Mouse (Mus musculus) limb, embryonic 13.5 days (tissue): ENCODE data around the gene Gtdc1. TPM values are rescaled to one million over a fixed set of nuclear protein-coding genes. Genes with fewer than 3 reads are reported as not detected.

Experiments used
- ATAC-seq: fragments of 200-750 bp; cut with Nextera tagmentation; 2 replicates; pipeline ENCODE4 v1.8.0; 2017; ENCODE audit warnings: low read depth, moderate number of reproducible peaks, moderate TSS enrichment; ENCODE audit not compliant: low FRiP score
- H3K27ac ChIP-seq: fragments of 300-500 bp; sonication (generic); 2 replicates; pipeline ENCODE4 v1.5.1; 2015; ENCODE audit warnings: inconsistent platforms, mild to moderate bottlenecking, moderate library complexity
- H3K27me3 ChIP-seq: fragments of 300-500 bp; sonication (generic); 2 replicates; pipeline ENCODE4 v1.6.1; 2015; ENCODE audit warnings: mild to moderate bottlenecking, inconsistent platforms
- H3K36me3 ChIP-seq: fragments of 300-500 bp; sonication (generic); 2 replicates; pipeline ENCODE4 v1.6.1; 2015; ENCODE audit warnings: inconsistent platforms, mild to moderate bottlenecking, moderate library complexity
- H3K4me1 ChIP-seq: fragments of 300-500 bp; sonication (generic); 2 replicates; pipeline ENCODE4 v1.6.1; 2015; ENCODE audit warnings: inconsistent platforms
- H3K4me2 ChIP-seq: fragments of 300-500 bp; sonication (generic); replicated peaks from 2 replicates; pipeline ENCODE4 v1.6.1; 2015; ENCODE audit warnings: inconsistent platforms, mild to moderate bottlenecking, moderate library complexity
- H3K4me3 ChIP-seq: fragments of 300-500 bp; sonication (generic); 2 replicates; pipeline ENCODE4 v1.5.1; 2015; ENCODE audit warnings: moderate library complexity, mild to moderate bottlenecking, inconsistent platforms
- H3K9ac ChIP-seq: fragments of 300-500 bp; sonication (generic); 2 replicates; pipeline ENCODE4 v1.6.1; 2015; ENCODE audit warnings: mild to moderate bottlenecking, inconsistent platforms
- H3K9me3 ChIP-seq: fragments of 300-500 bp; sonication (generic); 2 replicates; pipeline ENCODE4 v1.6.1; 2016; ENCODE audit warnings: inconsistent platforms
- WGBS: fragments of 180-500 bp; shearing (Covaris S2); methylation state at CpG from one replicate; pipeline ENCODE4 v1.1.7; 2015; 5-methylcytosine and 5-hydroxymethylcytosine counted together
- polyA plus RNA-seq: library from polyadenylated mRNA; unstranded; fragments of >200 nt; fragmentation: Nextera tagmentation; extraction: Ambion mirVana; gene quantifications from 2 replicates; pipeline ENCODE4 v1.2.1, GENCODE M21; 2015

Gene Gtdc1
- polyA plus RNA-seq: 18.2 and 18.4 TPM in 2 replicates

- H3K4me2 ChIP-seq: peak within 1 kb of the TSS; percentile 74
- peak within 1 kb of the TSS; percentile 94 for H3K27ac ChIP-seq
- WGBS: 0% methylated on average over 24 of the region's 27 CpGs
- H3K4me3 ChIP-seq: peak within 1 kb of the TSS; percentile 72
- ATAC-seq: no peak
- peak within 1 kb of the TSS; percentile 89 for H3K9ac ChIP-seq
- peaks cover 8% of the 10 kb centered on the region; the same call in 1 of the 2 replicates for H3K4me1 ChIP-seq
- H3K36me3 ChIP-seq: no peaks in the 10 kb centered on the region
- no peaks in the 10 kb centered on the region for H3K27me3 ChIP-seq
- H3K9me3 ChIP-seq: no peaks in the 10 kb centered on the region
Measured at GRCm38 (mm10) chr2:44927482-44927811, at the start of gene Gtdc1. Gene Gtdc1 (minus strand): TSS chr2:44927657.

DNA sequence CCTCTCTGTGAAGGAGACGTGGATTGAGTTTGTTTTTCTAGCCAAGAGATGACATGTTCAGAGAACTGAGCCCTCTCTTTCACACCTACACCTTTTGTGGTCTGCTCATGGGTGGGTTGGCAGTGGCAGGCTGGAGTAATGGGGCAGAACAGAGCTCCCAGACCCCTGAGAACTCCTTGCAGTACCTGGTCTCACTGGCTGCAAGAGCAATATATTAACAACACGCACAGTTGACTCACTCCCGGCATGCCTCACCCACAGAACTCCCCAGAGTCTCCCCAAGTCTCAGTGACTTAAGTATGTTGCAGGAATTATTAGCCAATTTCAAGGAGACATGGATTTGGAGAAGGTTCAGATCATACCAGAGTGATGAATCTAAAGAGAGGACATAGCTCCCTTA is 49.6 kb upstream of the Gtdc1 start:
- Histone ChIP-seq H3K9ac (no peak overlapping the region), H3K27me3 (peaks cover 20% of the 10 kb centered on the region), H3K4me1 (peaks cover 16% of the 10 kb centered on the region), H3K9me3 (no peaks in the 10 kb centered on the region), H3K36me3 (no peaks in the 10 kb centered on the region), H3K4me3 (no peak overlapping the region), H3K4me2 (no peak overlapping the region), H3K27ac (no peak overlapping the region)
- ATAC-seq: no peak
- WGBS: 48% methylated on average over 3 of the region's 3 CpGs

DNA sequence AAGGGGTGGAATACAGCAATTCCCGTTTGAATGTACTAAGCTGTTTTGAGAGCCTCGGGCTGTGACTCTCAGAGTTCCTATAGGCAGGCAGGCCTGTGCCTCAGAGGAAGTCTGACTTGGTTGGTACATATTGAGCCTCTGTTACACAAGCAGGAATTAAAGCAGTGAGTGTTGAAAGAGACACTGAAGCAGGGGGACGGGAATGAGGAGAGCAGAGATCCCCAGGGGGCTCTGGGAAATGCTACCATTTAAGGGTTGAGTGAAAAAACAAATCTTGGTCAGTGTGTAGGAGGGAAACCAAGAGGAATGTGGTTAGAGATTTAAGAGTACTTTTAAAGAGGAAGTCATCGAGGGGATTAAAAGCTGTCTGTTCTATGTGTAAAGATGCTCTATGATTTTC is 49.0 kb upstream of the Gtdc1 start:
- H3K27ac ChIP-seq: no peak overlapping the region
- H3K4me2 ChIP-seq: no peak overlapping the region
- ATAC-seq: no peak
- peaks cover 20% of the 10 kb centered on the region for H3K27me3 ChIP-seq
- H3K9ac ChIP-seq: no peak overlapping the region
- 38% methylated on average over 4 of the region's 4 CpGs for WGBS
- H3K36me3 ChIP-seq: no peaks in the 10 kb centered on the region
- no peak overlapping the region for H3K4me3 ChIP-seq
- no peaks in the 10 kb centered on the region for H3K9me3 ChIP-seq
- H3K4me1 ChIP-seq: peaks cover 16% of the 10 kb centered on the region

- WGBS: 87% methylated on average over 6 of the region's 6 CpGs
- H3K36me3 ChIP-seq: no peaks in the 10 kb centered on the region
- no peak overlapping the region for H3K4me3 ChIP-seq
- H3K9me3 ChIP-seq: no peaks in the 10 kb centered on the region
- H3K4me1 ChIP-seq: peaks cover 5% of the 10 kb centered on the region; the same call in 1 of the 2 replicates
- H3K4me2 ChIP-seq: no peak overlapping the region
- H3K27me3 ChIP-seq: peaks cover 10% of the 10 kb centered on the region; the same call in 1 of the 2 replicates
- no peak overlapping the region for H3K9ac ChIP-seq
- no peak overlapping the region for H3K27ac ChIP-seq
- ATAC-seq: no peak
Measured at GRCm38 (mm10) chr2:44973828-44974227, 46.4 kb upstream of the Gtdc1 start.

DNA sequence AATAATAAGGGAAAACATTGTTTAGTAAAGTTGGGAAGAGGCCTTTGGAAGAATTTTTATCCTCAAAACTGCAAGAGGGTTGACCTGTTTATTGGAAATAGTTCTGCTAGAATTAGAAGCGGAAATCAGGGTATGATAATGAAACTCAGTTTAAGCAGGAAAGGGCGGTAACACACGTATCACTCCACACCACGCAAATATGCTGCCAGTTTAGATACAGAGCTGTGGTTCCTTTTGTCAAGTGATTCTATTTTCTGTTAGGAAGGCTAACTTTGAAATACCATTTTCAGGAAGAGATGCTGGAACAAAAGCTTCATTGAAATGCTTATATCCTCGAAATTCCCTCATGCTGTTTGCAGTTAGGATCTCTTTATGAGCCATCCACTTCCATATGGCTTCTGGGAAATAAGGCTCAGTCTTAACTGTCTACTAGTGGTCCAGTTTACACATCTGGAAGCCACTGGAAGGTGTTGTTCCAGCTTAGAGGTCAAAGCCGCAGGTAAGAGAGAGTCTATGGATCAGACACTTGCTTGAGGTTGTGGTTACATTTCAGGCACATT is 42.7 kb upstream of the Gtdc1 start:
- WGBS: 92% methylated on average over 6 of the region's 6 CpGs
- Histone ChIP-seq H3K4me3 (no peak overlapping the region), H3K9ac (no peak overlapping the region), H3K4me1 (no peaks in the 10 kb centered on the region), H3K27ac (no peak overlapping the region), H3K36me3 (no peaks in the 10 kb centered on the region), H3K9me3 (no peaks in the 10 kb centered on the region), H3K4me2 (no peak overlapping the region), H3K27me3 (no peaks in the 10 kb centered on the region)
- no peak for ATAC-seq

DNA sequence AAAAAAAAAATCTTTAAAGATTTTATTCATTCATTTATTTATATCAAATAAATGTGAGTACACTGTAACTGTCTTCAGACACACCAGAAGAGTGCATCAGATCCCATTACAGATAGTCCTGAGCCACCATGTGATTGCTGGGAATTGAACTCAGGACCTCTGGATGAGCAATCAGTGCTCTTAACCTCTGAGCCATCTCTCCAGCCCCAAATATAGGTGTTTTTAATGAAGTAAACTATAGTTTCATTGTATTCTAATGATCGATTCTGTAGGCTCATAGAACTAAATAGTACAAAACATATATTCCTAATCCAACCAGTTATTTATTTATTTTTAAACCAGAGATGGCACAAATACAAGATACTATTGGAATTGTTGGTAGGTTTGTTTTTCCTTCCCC is 42.2 kb upstream of the Gtdc1 start:
- Histone ChIP-seq H3K9me3 (no peaks in the 10 kb centered on the region), H3K27ac (no peak overlapping the region)
- no peak for ATAC-seq

DNA sequence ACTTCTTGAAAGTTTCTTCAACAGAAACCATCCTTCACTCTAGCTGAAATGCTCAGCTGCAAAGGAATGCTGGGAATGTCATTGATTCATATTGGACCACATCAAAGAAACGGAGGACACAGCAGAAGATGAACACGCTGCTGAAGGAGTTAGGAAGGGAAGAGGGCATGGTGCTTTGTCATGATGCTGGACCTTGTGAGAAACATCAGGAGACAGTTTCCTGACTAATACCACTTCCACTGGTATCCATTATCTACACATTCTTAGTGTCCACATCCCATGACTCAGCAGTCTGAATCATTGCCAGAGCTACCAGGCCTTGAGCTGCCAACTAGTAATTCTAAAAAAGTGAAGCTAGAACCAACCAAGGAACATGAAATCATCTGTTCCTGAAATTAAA is 41.8 kb upstream of the Gtdc1 start:
- no peaks in the 10 kb centered on the region for H3K27me3 ChIP-seq
- ATAC-seq: no peak
- H3K4me1 ChIP-seq: no peaks in the 10 kb centered on the region
- H3K9ac ChIP-seq: no peak overlapping the region
- H3K4me3 ChIP-seq: no peak overlapping the region
- H3K36me3 ChIP-seq: no peaks in the 10 kb centered on the region
- no peak overlapping the region for H3K4me2 ChIP-seq
- no peaks in the 10 kb centered on the region for H3K9me3 ChIP-seq
- H3K27ac ChIP-seq: no peak overlapping the region
- 84% methylated on average over 2 of the region's 2 CpGs for WGBS

More for the DNA sequence above, 42.2 kb upstream of the Gtdc1 start:
- H3K9ac ChIP-seq: no peak overlapping the region
- WGBS: 94% methylated on average over 1 of the region's 1 CpGs
- no peak overlapping the region for H3K4me2 ChIP-seq
- no peak overlapping the region for H3K4me3 ChIP-seq
- no peaks in the 10 kb centered on the region for H3K27me3 ChIP-seq
- no peaks in the 10 kb centered on the region for H3K4me1 ChIP-seq
- H3K36me3 ChIP-seq: no peaks in the 10 kb centered on the region

GRCm38 (mm10) chr2:44965834-44966555 is 38.5 kb upstream of the Gtdc1 start:
- ATAC-seq: no peak
- Histone ChIP-seq H3K9ac (no peak overlapping the region), H3K27ac (no peak overlapping the region), H3K4me1 (no peaks in the 10 kb centered on the region), H3K4me3 (no peak overlapping the region), H3K27me3 (no peaks in the 10 kb centered on the region), H3K9me3 (no peaks in the 10 kb centered on the region), H3K36me3 (no peaks in the 10 kb centered on the region), H3K4me2 (no peak overlapping the region)
- WGBS: 91% methylated on average over 2 of the region's 2 CpGs

- Histone ChIP-seq H3K27me3 (no peaks in the 10 kb centered on the region), H3K4me1 (no peaks in the 10 kb centered on the region), H3K27ac (no peak overlapping the region), H3K9ac (no peak overlapping the region), H3K36me3 (no peaks in the 10 kb centered on the region), H3K9me3 (no peaks in the 10 kb centered on the region), H3K4me2 (no peak overlapping the region), H3K4me3 (no peak overlapping the region)
- WGBS: 86% methylated on average over 5 of the region's 5 CpGs
- no peak for ATAC-seq
Measured at GRCm38 (mm10) chr2:44962620-44963019, 35.2 kb upstream of the Gtdc1 start.

DNA sequence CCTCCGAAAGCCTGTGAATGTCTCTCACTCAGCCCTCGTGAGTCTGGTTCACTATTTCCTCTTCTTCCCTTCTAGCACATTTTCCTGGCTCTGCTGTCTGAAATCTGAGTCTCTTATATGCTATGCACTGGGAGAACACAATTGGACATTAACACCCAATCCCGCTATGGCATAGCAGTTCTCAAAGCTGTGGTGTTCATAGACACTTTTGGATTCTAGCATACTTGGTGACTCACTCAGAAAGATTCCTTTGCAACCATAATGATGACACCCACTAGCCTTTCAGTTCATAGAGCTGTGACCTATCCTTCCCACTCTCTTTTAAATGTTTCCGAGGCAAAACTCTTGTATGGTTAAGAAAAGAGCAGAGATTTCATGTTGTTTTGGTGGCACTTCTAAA is 33.7 kb upstream of the Gtdc1 start:
- H3K27me3 ChIP-seq: no peaks in the 10 kb centered on the region
- H3K9me3 ChIP-seq: no peaks in the 10 kb centered on the region
- H3K4me1 ChIP-seq: no peaks in the 10 kb centered on the region
- no peak overlapping the region for H3K4me2 ChIP-seq
- no peak overlapping the region for H3K4me3 ChIP-seq
- 87% methylated on average over 4 of the region's 4 CpGs for WGBS
- no peak for ATAC-seq
- no peak overlapping the region for H3K9ac ChIP-seq
- no peaks in the 10 kb centered on the region for H3K36me3 ChIP-seq
- no peak overlapping the region for H3K27ac ChIP-seq

DNA sequence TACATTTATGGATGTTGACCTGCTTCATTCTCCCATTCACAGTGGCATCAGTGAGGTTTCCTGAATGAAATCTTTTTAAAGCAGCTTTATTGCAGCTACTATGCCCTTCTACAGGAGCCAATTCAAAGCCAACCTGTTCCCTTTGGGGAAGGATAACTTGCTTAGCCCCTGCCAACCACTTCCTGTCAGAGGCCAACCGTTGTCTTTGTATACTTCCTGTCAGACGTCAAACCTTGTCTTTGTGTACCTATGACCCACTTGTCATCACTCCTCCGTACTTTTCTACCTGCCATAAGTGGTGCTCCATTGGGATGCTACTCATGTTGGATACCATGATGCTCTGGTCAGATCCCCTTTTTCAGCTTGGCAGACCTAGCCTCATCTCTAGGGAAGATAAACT is 33.1 kb upstream of the Gtdc1 start:
- H3K27me3 ChIP-seq: no peaks in the 10 kb centered on the region
- H3K4me3 ChIP-seq: no peak overlapping the region
- no peaks in the 10 kb centered on the region for H3K9me3 ChIP-seq
- no peak for ATAC-seq
- H3K4me2 ChIP-seq: no peak overlapping the region
- H3K4me1 ChIP-seq: no peaks in the 10 kb centered on the region
- H3K27ac ChIP-seq: no peak overlapping the region
- WGBS: 83% methylated on average over 3 of the region's 3 CpGs
- no peak overlapping the region for H3K9ac ChIP-seq
- no peaks in the 10 kb centered on the region for H3K36me3 ChIP-seq

DNA sequence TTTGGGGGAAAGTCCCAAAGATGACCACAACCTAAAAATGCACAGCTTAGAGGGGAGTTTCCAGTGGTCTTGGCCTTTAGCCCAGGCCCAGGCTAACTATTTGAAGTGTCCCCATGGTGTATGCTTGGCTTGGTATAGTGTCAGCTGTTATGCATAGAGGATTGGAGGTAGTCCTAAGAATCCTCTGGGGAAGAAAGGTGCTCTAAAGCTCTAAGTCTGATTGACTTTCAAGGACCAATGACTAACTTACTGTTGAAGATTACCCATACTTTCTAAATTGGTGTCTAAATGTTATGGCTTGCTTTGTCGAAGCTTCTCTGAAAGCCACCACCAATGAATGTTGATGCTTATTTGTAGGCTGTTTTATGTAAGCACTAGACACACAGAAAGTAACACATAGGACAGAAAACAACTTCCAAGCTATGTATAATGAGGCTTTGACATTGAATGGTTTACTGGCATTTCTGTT is 29.9 kb upstream of the Gtdc1 start:
- Histone ChIP-seq H3K4me3 (no peak overlapping the region), H3K27ac (no peak overlapping the region), H3K4me1 (peaks cover 9% of the 10 kb centered on the region; the same call in 1 of the 2 replicates), H3K4me2 (no peak overlapping the region), H3K36me3 (no peaks in the 10 kb centered on the region), H3K9ac (no peak overlapping the region), H3K27me3 (no peaks in the 10 kb centered on the region), H3K9me3 (no peaks in the 10 kb centered on the region)
- ATAC-seq: no peak
- WGBS: 89% methylated on average over 1 of the region's 1 CpGs

GRCm38 (mm10) chr2:44956232-44956631 is 28.8 kb upstream of the Gtdc1 start:
- WGBS: 62% methylated on average over 3 of the region's 3 CpGs
- H3K4me2 ChIP-seq: no peak overlapping the region
- ATAC-seq: no peak
- peaks cover 12% of the 10 kb centered on the region; the same call in 1 of the 2 replicates for H3K4me1 ChIP-seq
- no peaks in the 10 kb centered on the region for H3K9me3 ChIP-seq
- H3K27ac ChIP-seq: no peak overlapping the region
- no peak overlapping the region for H3K4me3 ChIP-seq
- no peak overlapping the region for H3K9ac ChIP-seq
- no peaks in the 10 kb centered on the region for H3K36me3 ChIP-seq
- no peaks in the 10 kb centered on the region for H3K27me3 ChIP-seq
